Mouse (Mus musculus): Measurements from ENCODE around the gene Folr1. TPM values are rescaled to one million over a fixed set of nuclear protein-coding genes. Genes with fewer than 3 reads are reported as not detected.

Gene Folr1
- total RNA-seq (2014; rRNA removed; ENCODE audit: low replicate concordance) (1.3 and 81.7 TPM in 2 replicates), polyA plus RNA-seq (2015; fragmentation: Nextera tagmentation; extraction: Ambion mirVana) (2.9 and 3.3 TPM in 2 replicates)

- no peak for TF ChIP-seq CTCF (IDR thresholded peaks at IDR 0.05; ENCODE audit: low read depth)
- TF ChIP-seq EP300 (IDR thresholded peaks at IDR 0.05; ENCODE audit: low read depth) = no peak
- DNase-seq (ENCODE audit: low spot score) (no peak), ATAC-seq (ENCODE audit: insufficient read depth, low read depth) (no peak)
- 76% methylated on average over 2 of the region's 2 CpGs for WGBS
- peak within 1 kb of the TSS; percentile 41 for H3K27ac ChIP-seq (ENCODE audit: low read depth)
- H3K36me3 ChIP-seq (replicated peaks; ENCODE audit: control insufficient read depth, insufficient read depth, low read length) = no peaks in the 10 kb centered on the region
- H3K9ac ChIP-seq (replicated peaks; ENCODE audit: low read depth, low read length) = no peak within 1 kb of the TSS
- H3K4me1 ChIP-seq (ENCODE audit: control insufficient read depth, insufficient read depth) = 0 out of 2 replicates have a peak, but pooled peaks cover 14% of the 10 kb centered on the region
- no peaks in the 10 kb centered on the region for H3K27me3 ChIP-seq (ENCODE audit: control insufficient read depth, insufficient read depth, low read length)
- H3K4me3 ChIP-seq (ENCODE audit: low read depth, low read length) = no peak within 1 kb of the TSS
- no peak within 1 kb of the TSS for H3K4me2 ChIP-seq (ENCODE audit: low read depth, low read length)
- no peaks in the 10 kb centered on the region for H3K9me3 ChIP-seq (replicated peaks; ENCODE audit: control insufficient read depth, low read length)
Observed at GRCm38 (mm10) chr7:101870629-101871028, at the start of gene Folr1. Gene Folr1 (minus strand): TSS chr7:101870788.

GRCm38 (mm10) chr7:101918071-101918470 is 47.5 kb upstream of the Folr1 start:
- peak; percentile 47 for ATAC-seq (ENCODE audit: insufficient read depth, low read depth)
- TF ChIP-seq EP300 (IDR thresholded peaks at IDR 0.05; ENCODE audit: low read depth) (no peak), CTCF (IDR thresholded peaks at IDR 0.05; ENCODE audit: low read depth) (peak; percentile 88)

GRCm38 (mm10) chr7:101911982-101912381 is 41.4 kb upstream of the Folr1 start:
- Histone ChIP-seq H3K27ac (ENCODE audit: low read depth) (no peak overlapping the region), H3K27me3 (ENCODE audit: control insufficient read depth, insufficient read depth, low read length) (no peaks in the 10 kb centered on the region), H3K4me1 (ENCODE audit: control insufficient read depth, insufficient read depth) (no peaks in the 10 kb centered on the region; the same call in 1 of the 2 replicates), H3K4me2 (ENCODE audit: low read depth, low read length) (no peak overlapping the region), H3K9ac (replicated peaks; ENCODE audit: low read depth, low read length) (no peak overlapping the region), H3K36me3 (replicated peaks; ENCODE audit: control insufficient read depth, insufficient read depth, low read length) (peaks cover 45% of the 10 kb centered on the region), H3K9me3 (replicated peaks; ENCODE audit: control insufficient read depth, low read length) (no peaks in the 10 kb centered on the region), H3K4me3 (ENCODE audit: low read depth, low read length) (no peak overlapping the region)
- WGBS = 62% methylated on average over 3 of the region's 3 CpGs
- no peak for DNase-seq (ENCODE audit: low spot score)
- peak; percentile 9; the same call in 1 of the 2 replicates for ATAC-seq (ENCODE audit: insufficient read depth, low read depth)
- peak; percentile 23; the same call in 1 of the 2 replicates for TF ChIP-seq CTCF (IDR thresholded peaks at IDR 0.05; ENCODE audit: low read depth)
- TF ChIP-seq EP300 (IDR thresholded peaks at IDR 0.05; ENCODE audit: low read depth) = no peak

More at GRCm38 (mm10) chr7:101918071-101918470, 47.5 kb upstream of the Folr1 start:
- Histone ChIP-seq H3K4me3 (ENCODE audit: low read depth, low read length) (no peak overlapping the region), H3K4me2 (ENCODE audit: low read depth, low read length) (no peak overlapping the region), H3K9ac (replicated peaks; ENCODE audit: low read depth, low read length) (no peak overlapping the region), H3K27me3 (ENCODE audit: control insufficient read depth, insufficient read depth, low read length) (no peaks in the 10 kb centered on the region), H3K27ac (ENCODE audit: low read depth) (no peak overlapping the region), H3K36me3 (replicated peaks; ENCODE audit: control insufficient read depth, insufficient read depth, low read length) (peaks cover 9% of the 10 kb centered on the region), H3K9me3 (replicated peaks; ENCODE audit: control insufficient read depth, low read length) (no peaks in the 10 kb centered on the region), H3K4me1 (ENCODE audit: control insufficient read depth, insufficient read depth) (no peaks in the 10 kb centered on the region)
- WGBS = 17% methylated on average over 1 of the region's 1 CpGs
- DNase-seq (ENCODE audit: low spot score) = peak; percentile 62

- ATAC-seq (ENCODE audit: insufficient read depth, low read depth) = no peak
- TF ChIP-seq EP300 (IDR thresholded peaks at IDR 0.05; ENCODE audit: low read depth) (no peak), CTCF (IDR thresholded peaks at IDR 0.05; ENCODE audit: low read depth) (no peak)
- no peak overlapping the region for H3K27ac ChIP-seq (ENCODE audit: low read depth)
- no peak overlapping the region for H3K4me3 ChIP-seq (ENCODE audit: low read depth, low read length)
- H3K36me3 ChIP-seq (replicated peaks; ENCODE audit: control insufficient read depth, insufficient read depth, low read length) = peaks cover 45% of the 10 kb centered on the region
- no peaks in the 10 kb centered on the region for H3K9me3 ChIP-seq (replicated peaks; ENCODE audit: control insufficient read depth, low read length)
- H3K4me2 ChIP-seq (ENCODE audit: low read depth, low read length) = no peak overlapping the region
- H3K4me1 ChIP-seq (ENCODE audit: control insufficient read depth, insufficient read depth) = peaks cover 4% of the 10 kb centered on the region; the same call in 1 of the 2 replicates
- H3K27me3 ChIP-seq (ENCODE audit: control insufficient read depth, insufficient read depth, low read length) = no peaks in the 10 kb centered on the region
- 89% methylated on average over 4 of the region's 4 CpGs for WGBS
- H3K9ac ChIP-seq (replicated peaks; ENCODE audit: low read depth, low read length) = no peak overlapping the region
- DNase-seq (ENCODE audit: low spot score) = no peak
Observed at GRCm38 (mm10) chr7:101910138-101910537, 39.5 kb upstream of the Folr1 start.

GRCm38 (mm10) chr7:101908367-101908766 is 37.8 kb upstream of the Folr1 start:
- Histone ChIP-seq H3K9ac (replicated peaks; ENCODE audit: low read depth, low read length) (peak overlapping the region; percentile 5; the same call in 1 of the 2 replicates), H3K27ac (ENCODE audit: low read depth) (0 out of 2 replicates have a peak overlapping the region, but pooled peaks have one; percentile 9)
- TF ChIP-seq CTCF (IDR thresholded peaks at IDR 0.05; ENCODE audit: low read depth) = no peak
- TF ChIP-seq EP300 (IDR thresholded peaks at IDR 0.05; ENCODE audit: low read depth) = no peak

More at GRCm38 (mm10) chr7:101908367-101908766, 37.8 kb upstream of the Folr1 start:
- Histone ChIP-seq H3K4me1 (ENCODE audit: control insufficient read depth, insufficient read depth) (peaks cover 4% of the 10 kb centered on the region; the same call in 1 of the 2 replicates), H3K9me3 (replicated peaks; ENCODE audit: control insufficient read depth, low read length) (no peaks in the 10 kb centered on the region), H3K27me3 (ENCODE audit: control insufficient read depth, insufficient read depth, low read length) (no peaks in the 10 kb centered on the region), H3K4me2 (ENCODE audit: low read depth, low read length) (no peak overlapping the region), H3K4me3 (ENCODE audit: low read depth, low read length) (no peak overlapping the region), H3K36me3 (replicated peaks; ENCODE audit: control insufficient read depth, insufficient read depth, low read length) (peaks cover 39% of the 10 kb centered on the region)
- ATAC-seq (ENCODE audit: insufficient read depth, low read depth) (no peak), DNase-seq (ENCODE audit: low spot score) (no peak)
- 53% methylated on average over 4 of the region's 4 CpGs for WGBS
